Mouse (Mus musculus) G1E (cell line): ENCODE results near the gene Gm3336. TPM values are rescaled to one million over a fixed set of nuclear protein-coding genes. Genes with fewer than 3 reads are reported as not detected.
A peak's percentile ranks its signal among the peaks of the same experiment; 100 is the strongest.

ENCODE experiments used
- ATAC-seq: 2 replicates; pipeline ENCODE4 v1.8.0; 2016; ENCODE audit warnings: mild to moderate bottlenecking; ENCODE audit not compliant: insufficient number of reproducible peaks, poor library complexity, low FRiP score, severe bottlenecking; ENCODE audit errors: extremely low read depth
- DNase-seq: peaks from one replicate; pipeline ENCODE4 v3.0.0; 2012; ENCODE audit warnings: low spot score
- H3K27me3 ChIP-seq: 2 replicates; pipeline ENCODE4 v1.6.1; 2012; ENCODE audit warnings: mild to moderate bottlenecking, low read length, inconsistent platforms; ENCODE audit not compliant: insufficient read depth
- H3K36me3 ChIP-seq: replicated peaks from 2 replicates; pipeline ENCODE3; 2012; ENCODE audit warnings: mild to moderate bottlenecking, inconsistent platforms
- H3K4me1 ChIP-seq: 2 replicates; pipeline ENCODE4 v1.6.1; 2012; ENCODE audit warnings: low read depth, low read length, inconsistent platforms, mixed read lengths; ENCODE audit not compliant: insufficient read depth
- H3K4me3 ChIP-seq: 2 replicates; pipeline ENCODE4 v1.5.1; 2012; ENCODE audit warnings: low read depth, mild to moderate bottlenecking, inconsistent platforms, low read length, moderate library complexity, mixed read lengths
- H3K9me3 ChIP-seq: replicated peaks from 2 replicates; pipeline ENCODE4 v1.6.1; 2012; ENCODE audit warnings: inconsistent platforms
- CTCF ChIP-seq: IDR thresholded peaks from 2 replicates; pipeline ENCODE4 v1.5.1; 2012; ENCODE audit warnings: low read depth, low read length, inconsistent platforms, mixed read lengths
- GATA1 ChIP-seq: IDR thresholded peaks from 2 replicates; pipeline ENCODE4 v1.6.1; 2012; ENCODE audit warnings: borderline replicate concordance, low read length, inconsistent platforms, mixed read lengths
- GATA2 ChIP-seq: IDR thresholded peaks from 2 replicates; pipeline ENCODE4 v1.6.1; 2012; ENCODE audit warnings: low read depth, low read length, inconsistent platforms, borderline replicate concordance
- POLR2AphosphoS5 ChIP-seq: IDR thresholded peaks from 2 replicates; pipeline ENCODE4 v1.6.1; 2012; ENCODE audit warnings: low read depth, low read length, inconsistent platforms; ENCODE audit not compliant: insufficient replicate concordance
- TAL1 ChIP-seq: conservative IDR thresholded peaks from 2 replicates; pipeline ENCODE4 v1.6.1; 2012; ENCODE audit warnings: low read depth, low read length, inconsistent platforms, mixed read lengths
- polyA plus RNA-seq: library from polyadenylated mRNA; stranded (reverse); fragments of >175 nt; gene quantifications from 2 replicates; pipeline ENCODE4 v1.2.3, GENCODE M21; 2012
- total RNA-seq, 2 experiments: library from RNA; stranded (forward) in 1 of 2; stranded (reverse) in 1 of 2; fragments of 200-1000 nt in 1 of 2; fragments of >200 nt in 1 of 2; fragmentation: Nextera tagmentation in 1 of 2; gene quantifications; 2 replicates each; pipeline ENCODE4 v1.2.3; 2014 to 2017

The Gm3336 gene
- total and polyA plus RNA-seq, 3 experiments, result 0.66 to 3.7 (median 0.93) TPM

DNA sequence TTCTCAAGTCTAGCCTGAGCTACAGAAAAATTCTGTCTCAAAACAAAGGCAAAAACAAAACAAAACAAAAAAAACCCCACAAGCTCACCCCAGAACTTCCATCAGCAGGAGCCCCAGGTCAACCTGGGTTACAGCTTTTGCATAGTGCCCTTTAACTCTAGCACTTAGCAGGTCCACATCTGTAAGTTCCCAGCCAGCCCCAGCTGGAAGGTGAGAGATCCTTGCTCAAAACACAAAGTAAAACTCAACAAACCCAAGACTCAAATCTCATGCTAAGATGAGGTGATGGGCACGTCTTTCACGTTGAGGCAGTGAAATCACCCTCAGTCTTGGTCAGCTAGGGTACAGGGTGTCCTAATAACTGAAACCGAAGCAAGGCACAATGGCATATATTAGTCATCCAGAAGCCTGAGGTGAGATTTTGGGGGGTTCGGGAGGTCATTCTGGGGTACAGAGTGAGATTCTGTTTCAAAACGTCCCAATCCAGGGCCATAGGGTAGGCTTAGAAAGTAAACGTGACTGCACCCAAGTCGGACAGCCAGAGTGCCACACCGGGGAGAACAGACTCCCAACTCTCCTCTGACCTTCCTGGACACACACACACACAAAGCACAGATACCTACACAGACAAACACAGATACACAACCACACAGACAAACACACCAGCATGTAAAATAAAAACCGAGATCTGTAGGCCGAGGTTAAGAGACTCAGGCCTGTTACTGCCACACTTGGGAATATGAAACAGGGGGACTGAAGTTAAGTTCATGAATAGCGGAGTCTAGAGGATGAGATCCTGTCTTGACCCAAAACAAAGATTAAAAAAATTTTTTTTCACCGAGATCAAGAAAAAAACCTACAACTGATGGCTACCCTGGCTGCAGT is 20.7 kb upstream of the Gm3336 start:
- H3K27me3 ChIP-seq, result no peaks in the 10 kb centered on the region

DNA sequence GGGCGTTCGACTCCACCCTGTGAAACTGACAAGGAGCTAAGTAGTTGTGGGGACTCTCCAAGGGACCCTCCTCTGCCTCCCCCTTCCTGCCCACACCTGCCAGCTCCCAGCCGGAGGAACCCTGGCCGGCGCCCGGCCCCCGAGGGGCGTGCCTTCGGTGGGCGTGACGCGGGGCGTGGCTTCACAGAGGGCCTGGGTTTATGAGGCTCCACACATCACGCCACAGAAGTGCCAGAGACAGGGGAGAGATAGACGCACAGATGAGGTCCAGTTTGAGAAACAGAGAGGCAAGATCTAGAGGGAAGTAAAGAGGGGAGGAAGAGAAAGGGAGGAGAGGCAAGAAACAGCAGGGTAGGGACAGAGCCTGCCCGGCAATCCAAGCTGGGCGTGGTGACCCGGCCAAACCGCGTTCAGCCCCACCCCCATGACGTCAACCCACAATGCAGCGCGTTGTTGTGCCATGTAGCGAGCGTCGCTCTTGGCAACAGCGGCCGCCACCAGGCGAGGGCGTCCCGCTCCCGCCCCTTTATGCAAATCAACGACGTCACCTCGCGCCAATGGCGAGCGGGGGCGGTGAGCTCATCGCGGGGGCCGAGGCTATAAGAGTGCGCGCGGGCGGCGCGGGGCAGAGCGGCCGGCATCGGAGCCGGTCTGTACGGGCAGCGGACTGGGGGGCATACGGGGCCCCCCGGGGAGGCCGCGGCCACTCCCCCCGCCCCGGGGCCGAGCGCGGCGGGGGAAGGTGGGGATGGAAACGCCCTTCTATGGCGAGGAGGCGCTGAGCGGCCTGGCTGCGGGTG is 19.8 kb upstream of the Gm3336 start, which contains the start of gene Jund:
Jund (plus strand) TSS at position 640 of the 800 bp plus-strand sequence.
- peak; percentile 83 for ATAC-seq
- TF ChIP-seq TAL1 (no peak), GATA2 (no peak), CTCF (no peak), POLR2AphosphoS5 (peak; percentile 60; the same call in 1 of the 2 replicates), GATA1 (no peak)
- peaks cover 63% of the 10 kb centered on the region for H3K4me1 ChIP-seq

More for the DNA sequence above, 20.7 kb upstream of the Gm3336 start:
- H3K36me3 ChIP-seq, result peaks cover 12% of the 10 kb centered on the region
- H3K9me3 ChIP-seq, result no peaks in the 10 kb centered on the region
- TF ChIP-seq CTCF, result no peak
- no peak for TF ChIP-seq GATA2
- TF ChIP-seq TAL1, result no peak
- peak overlapping the region; percentile 87; the same call in 1 of the 2 replicates for H3K4me3 ChIP-seq
- peaks cover 65% of the 10 kb centered on the region for H3K4me1 ChIP-seq
- no peak for DNase-seq
- no peak for ATAC-seq

DNA sequence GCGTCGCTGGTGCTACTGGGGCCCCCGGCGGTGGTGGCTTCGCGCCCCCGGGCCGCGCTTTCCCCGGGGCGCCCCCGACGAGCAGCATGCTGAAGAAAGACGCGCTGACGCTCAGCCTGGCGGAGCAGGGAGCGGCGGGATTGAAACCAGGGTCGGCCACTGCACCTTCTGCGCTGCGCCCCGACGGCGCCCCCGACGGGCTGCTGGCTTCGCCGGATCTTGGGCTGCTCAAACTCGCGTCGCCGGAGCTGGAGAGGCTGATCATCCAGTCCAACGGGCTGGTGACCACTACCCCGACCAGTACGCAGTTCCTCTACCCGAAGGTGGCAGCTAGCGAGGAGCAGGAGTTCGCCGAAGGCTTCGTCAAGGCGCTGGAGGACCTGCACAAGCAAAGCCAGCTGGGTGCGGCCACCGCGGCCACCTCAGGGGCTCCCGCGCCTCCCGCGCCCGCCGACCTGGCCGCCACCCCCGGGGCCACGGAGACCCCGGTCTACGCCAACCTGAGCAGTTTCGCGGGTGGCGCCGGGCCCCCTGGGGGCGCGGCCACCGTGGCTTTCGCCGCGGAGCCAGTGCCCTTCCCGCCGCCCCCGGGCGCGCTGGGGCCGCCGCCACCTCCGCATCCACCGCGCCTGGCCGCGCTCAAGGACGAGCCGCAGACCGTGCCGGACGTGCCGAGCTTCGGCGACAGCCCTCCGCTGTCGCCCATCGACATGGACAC is 19.1 kb upstream of the Gm3336 start:
- ATAC-seq, result no peak
- H3K4me3 ChIP-seq, result peak overlapping the region; percentile 87
- H3K4me1 ChIP-seq, result peaks cover 60% of the 10 kb centered on the region
- H3K36me3 ChIP-seq, result peaks cover 15% of the 10 kb centered on the region
- DNase-seq, result no peak
- peaks cover 3% of the 10 kb centered on the region; the same call in 1 of the 2 replicates for H3K27me3 ChIP-seq
- no peaks in the 10 kb centered on the region for H3K9me3 ChIP-seq
- TF ChIP-seq TAL1, result no peak

More for the DNA sequence above, 19.8 kb upstream of the Gm3336 start, which contains the start of gene Jund:
- Histone ChIP-seq H3K4me3 (peak within 1 kb of the TSS; percentile 87), H3K9me3 (no peaks in the 10 kb centered on the region), H3K36me3 (peaks cover 15% of the 10 kb centered on the region), H3K27me3 (no peaks in the 10 kb centered on the region)
- peak; percentile 94 for DNase-seq

DNA sequence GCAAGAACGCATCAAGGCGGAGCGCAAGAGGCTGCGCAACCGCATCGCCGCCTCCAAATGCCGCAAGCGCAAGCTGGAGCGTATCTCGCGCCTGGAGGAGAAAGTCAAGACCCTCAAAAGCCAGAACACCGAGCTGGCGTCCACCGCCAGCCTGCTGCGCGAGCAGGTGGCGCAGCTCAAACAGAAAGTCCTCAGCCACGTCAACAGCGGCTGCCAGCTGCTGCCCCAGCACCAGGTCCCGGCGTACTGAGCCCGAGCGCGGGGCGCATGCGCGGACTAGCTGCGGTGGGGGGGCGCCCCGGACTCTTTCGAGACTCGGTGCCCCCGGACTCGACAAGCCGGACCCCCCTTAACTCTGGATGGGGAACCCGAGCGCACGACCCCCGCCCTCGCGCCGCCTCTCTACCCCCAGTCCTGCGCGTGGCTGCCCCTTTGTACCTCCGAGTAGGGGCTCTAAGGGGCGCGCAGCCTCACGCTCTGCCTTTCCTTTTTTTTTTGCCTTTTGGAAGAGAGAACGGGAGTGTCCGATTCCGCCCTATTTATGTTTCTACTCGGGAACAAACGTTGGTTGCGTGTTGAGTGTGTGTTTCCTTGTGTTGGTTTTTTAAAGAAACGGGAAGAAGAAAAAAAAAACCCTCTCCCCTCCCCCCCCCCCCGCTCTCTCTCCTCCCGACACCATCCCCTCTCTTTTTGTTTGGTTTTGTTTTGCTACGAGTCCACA is 18.3 kb upstream of the Gm3336 start:
- peak; percentile 76 for DNase-seq
- H3K4me3 ChIP-seq, result peak overlapping the region; percentile 87
- H3K36me3 ChIP-seq, result peaks cover 15% of the 10 kb centered on the region
- H3K9me3 ChIP-seq, result no peaks in the 10 kb centered on the region
- TF ChIP-seq POLR2AphosphoS5 (no peak), GATA1 (no peak), TAL1 (no peak), GATA2 (no peak), CTCF (no peak)
- H3K4me1 ChIP-seq, result peaks cover 56% of the 10 kb centered on the region
- H3K27me3 ChIP-seq, result peaks cover 9% of the 10 kb centered on the region
- no peak for ATAC-seq

DNA sequence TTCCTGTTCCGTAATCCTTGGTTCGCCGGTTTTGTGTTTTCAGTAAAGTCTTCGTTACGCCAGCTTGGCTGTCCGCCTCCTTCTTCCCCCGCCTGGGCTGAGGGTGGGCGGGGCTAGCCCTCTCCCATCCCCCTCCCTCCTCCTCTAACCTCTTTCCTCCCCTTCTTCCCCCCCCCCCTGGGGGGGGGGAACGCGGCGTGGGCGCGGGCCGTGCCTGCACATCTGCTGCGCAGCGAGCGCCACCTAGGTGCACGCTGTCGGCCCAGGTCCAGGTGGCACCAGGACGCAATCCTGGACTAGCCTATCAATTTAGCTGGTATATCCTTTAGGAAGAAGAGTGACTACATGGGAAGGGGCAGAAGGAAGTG is 17.8 kb upstream of the Gm3336 start:
- H3K4me1 ChIP-seq, result peaks cover 51% of the 10 kb centered on the region

More for the DNA sequence above, 17.8 kb upstream of the Gm3336 start:
- ATAC-seq (peak; percentile 29; the same call in 1 of the 2 replicates), DNase-seq (peak; percentile 68)
- H3K27me3 ChIP-seq, result peaks cover 13% of the 10 kb centered on the region
- no peaks in the 10 kb centered on the region for H3K9me3 ChIP-seq
- H3K4me3 ChIP-seq, result peak overlapping the region; percentile 87
- peaks cover 15% of the 10 kb centered on the region for H3K36me3 ChIP-seq
- TF ChIP-seq GATA2 (no peak), CTCF (0 out of 2 replicates have a peak, but pooled peaks have one; percentile 16), POLR2AphosphoS5 (no peak), TAL1 (no peak), GATA1 (no peak)
